Mouse (Mus musculus) CD4-positive, CD25-positive, alpha-beta regulatory T cell (primary cell): ENCODE results near the gene Hs6st3. TPM values are rescaled to one million over a fixed set of nuclear protein-coding genes. Genes with fewer than 3 reads are reported as not detected.

ENCODE experiments used
- polyA plus RNA-seq: library from polyadenylated mRNA; unstranded; fragments of 100-300 nt; shearing (Covaris generic); gene quantifications from one replicate; pipeline ENCODE4 v1.2.1, GENCODE M21; 2017

The Hs6st3 gene
- not detected for polyA plus RNA-seq

GRCm38 (mm10) chr14:119137906-119138785 lies at the start of gene Hs6st3:
TSS of gene Hs6st3 (plus strand) at chr14:119138341.

DNA sequence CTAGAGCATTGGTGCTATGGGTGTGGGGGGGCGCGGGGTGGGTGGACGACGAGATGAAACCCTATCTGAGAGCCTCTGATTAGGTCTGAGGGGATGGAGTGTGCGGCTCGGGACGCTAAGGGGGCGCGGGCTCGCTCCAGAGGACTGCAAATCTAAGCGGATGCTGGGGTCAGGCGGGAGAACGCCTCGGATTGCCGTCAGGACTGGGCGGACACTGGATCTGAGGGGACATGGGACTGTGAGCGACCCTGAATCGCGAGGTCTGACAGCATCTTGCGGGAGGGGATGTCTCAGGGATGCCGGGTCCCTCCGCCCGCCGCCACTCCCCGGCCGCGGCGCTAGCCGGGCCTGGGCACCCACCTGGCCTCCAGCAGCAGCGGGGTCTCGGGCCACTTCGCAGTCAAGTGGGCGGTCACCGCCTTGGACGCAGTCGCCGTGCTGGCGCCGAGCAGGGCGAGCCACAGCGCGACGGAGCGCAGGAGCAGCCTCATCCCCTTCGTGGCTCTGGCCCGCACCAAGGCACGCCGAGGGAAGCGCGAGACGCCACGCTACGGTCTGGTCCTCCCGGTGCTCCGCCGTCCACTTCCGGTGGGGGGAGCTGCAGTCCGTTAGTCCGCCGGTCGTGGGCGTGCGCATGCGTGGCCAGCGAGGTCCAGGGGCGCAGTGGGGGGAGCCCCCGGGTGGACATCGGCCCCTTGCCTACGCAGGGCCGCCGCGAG lies 39.1 kb upstream of the Hs6st3 start, which contains the start of gene Uggt2:
Gene Uggt2, minus strand, starts transcription at position 580 of the 719 bp plus-strand sequence.

Other genes starting within 250 kb of the Hs6st3 start
- gene Dzip1, start 212.9 kb upstream of the Hs6st3 start, polyA plus RNA-seq: 22.9 TPM
- gene Dnajc3, start 200.4 kb upstream of the Hs6st3 start, polyA plus RNA-seq: 80.2 TPM
- gene Uggt2, start 38.9 kb upstream of the Hs6st3 start, polyA plus RNA-seq: 1.4 TPM